Mouse (Mus musculus) urinary bladder, postnatal 4 days (tissue): Measurements from ENCODE around the gene Angptl8.
"Not testable (repeated sequence)": the region's sequence is repeated elsewhere in the genome, so short reads cannot be mapped to it uniquely, and the experiment has no call there.

Experiments
- DNase-seq, 2 experiments: peaks; one replicate each; pipeline ENCODE4 v3.0.0; 2021 to 2022; ENCODE audit warnings: low spot score in 2 of 2

Gene Angptl8

DNA sequence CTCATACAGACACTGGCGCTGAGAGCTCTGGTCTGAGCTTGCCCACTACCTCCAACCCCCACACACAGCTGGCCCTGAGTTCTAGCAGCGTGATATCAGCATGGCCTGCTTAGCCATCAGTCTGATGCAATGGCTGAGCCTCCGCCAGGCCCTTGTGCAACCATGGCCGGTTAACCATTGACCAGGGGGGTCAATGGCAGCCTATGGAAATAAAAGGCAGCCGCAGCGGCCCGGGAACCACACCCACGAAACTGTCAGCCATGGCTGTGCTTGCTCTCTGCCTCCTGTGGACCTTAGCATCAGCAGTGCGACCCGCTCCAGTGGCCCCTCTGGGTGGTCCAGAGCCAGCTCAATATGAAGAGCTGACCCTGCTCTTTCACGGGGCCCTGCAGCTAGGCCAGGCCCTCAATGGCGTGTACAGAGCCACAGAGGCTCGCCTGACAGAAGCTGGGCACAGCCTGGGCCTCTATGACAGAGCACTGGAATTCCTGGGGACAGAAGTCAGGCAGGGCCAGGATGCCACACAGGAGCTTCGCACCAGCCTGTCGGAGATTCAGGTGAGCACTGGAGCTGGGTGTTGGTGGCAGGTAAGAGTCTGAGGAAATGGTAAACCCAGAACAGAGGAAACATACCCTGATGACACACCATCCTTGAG lies at the start of gene Angptl8:
Gene Angptl8, plus strand, starts transcription at position 253 of the 655 bp plus-strand sequence.
- no peak for DNase-seq

GRCm38 (mm10) chr9:21786309-21786708 lies 49.0 kb upstream of the Angptl8 start:
- not testable (repeated sequence) for DNase-seq

DNA sequence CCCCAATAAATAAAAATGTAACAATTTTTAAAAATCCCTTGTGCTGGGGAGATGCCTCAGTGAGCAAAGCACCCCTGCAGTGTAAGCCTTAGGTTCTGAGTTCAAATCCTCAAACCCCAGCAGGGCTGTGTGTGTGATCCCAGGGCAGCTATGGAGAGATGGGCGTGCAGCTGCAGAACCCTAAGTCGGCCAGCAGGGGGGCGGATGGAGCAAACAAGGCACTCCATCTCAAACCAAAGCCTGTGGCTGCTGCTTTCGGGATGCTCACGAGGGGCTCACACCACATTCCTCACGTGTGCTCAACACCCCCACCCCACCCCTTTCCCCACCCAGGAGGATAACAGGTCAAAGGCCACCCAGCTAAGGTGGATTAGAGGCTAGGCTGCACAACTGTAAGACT lies 48.4 kb upstream of the Angptl8 start:
- peak in 1 of 2 experiments; percentile 78 for DNase-seq

DNA sequence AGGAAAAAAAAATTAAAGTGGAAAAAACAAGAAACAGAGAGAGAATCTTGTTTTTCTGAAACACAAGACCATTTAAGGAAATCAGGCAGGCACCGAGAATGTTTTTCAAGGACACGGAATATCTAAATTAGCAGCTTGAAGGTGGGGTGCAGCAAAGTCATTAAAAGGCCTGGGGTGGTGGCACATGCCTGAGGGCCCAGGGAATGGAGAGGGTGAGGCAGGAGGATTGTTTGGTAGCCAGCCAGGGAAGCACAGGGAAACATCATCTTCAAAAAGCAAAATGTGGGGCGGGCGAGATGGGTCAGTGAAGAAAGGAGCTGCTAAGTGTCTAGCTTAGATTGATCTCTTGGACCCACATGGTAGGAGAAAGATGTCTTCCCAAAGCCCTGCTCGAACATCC lies 47.7 kb upstream of the Angptl8 start:
- DNase-seq, result no peak

DNA sequence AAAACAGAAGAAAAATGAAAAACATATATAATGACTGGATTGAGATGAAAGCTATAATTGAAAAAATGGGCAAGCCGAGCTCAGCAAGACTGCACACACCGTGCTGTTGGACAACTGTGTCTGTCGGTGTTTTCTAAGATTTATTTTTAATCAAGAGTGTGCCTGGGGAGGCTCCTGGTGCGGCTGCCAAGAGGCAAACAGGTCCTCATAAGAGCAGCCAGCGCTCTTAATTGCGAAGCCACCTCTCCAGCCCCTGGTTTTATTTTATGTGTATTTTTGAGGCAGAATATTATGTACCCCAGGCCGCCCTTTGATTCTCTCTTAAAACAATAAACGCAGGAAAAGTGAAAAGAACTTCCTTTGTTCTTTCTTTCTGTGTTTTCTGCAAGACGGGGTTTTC lies 47.1 kb upstream of the Angptl8 start:
- DNase-seq, result no peak

DNA sequence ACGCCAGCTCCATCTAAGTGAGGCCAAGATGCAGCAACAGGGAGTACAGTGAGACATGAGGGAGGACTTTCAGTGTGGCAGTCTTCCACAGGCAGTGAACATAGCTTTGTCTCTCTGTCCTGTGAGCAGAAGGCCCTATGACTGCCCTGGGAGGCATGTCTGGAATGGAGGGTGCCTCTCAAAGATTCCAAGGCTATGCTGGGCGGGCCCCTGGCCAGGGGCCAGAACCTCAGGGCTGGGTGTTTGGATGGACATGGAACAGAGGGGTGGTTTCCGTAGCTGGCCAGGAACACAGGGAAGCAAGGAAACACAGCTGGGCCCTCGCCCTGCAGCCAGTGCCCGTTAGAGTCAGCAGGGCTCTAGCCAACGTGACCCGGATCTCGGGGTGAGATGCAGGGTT lies 43.4 kb upstream of the Angptl8 start:
- DNase-seq, result peak in 1 of 2 experiments; percentile 68

- no peak for DNase-seq
Measured at GRCm38 (mm10) chr9:21792644-21793043, 42.7 kb upstream of the Angptl8 start.

GRCm38 (mm10) chr9:21793507-21793906 lies 41.8 kb upstream of the Angptl8 start:
- DNase-seq, result not testable (repeated sequence)

- no peak for DNase-seq
Measured at GRCm38 (mm10) chr9:21794344-21794834, 40.9 kb upstream of the Angptl8 start.

DNA sequence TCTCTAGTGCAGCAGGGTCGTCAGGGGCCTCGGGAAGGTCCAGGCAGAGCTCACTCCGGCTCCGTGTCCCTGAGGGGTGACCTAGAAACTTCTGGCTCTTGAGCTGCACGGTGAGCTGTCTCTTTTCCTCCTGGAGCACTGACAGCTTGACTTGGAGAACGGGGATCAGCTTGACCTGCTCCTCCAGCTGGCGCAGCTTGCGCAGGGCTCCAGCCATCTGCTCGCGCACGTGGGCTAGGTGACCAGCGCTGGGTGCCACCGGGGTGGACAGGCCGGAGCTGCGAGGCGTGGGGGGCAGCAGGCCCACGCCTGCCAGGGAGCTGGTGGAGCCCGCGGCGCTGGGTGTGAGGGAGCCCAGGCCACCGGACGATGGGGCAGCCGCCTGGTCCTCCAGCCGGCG lies 40.4 kb upstream of the Angptl8 start:
- DNase-seq, result no peak

DNA sequence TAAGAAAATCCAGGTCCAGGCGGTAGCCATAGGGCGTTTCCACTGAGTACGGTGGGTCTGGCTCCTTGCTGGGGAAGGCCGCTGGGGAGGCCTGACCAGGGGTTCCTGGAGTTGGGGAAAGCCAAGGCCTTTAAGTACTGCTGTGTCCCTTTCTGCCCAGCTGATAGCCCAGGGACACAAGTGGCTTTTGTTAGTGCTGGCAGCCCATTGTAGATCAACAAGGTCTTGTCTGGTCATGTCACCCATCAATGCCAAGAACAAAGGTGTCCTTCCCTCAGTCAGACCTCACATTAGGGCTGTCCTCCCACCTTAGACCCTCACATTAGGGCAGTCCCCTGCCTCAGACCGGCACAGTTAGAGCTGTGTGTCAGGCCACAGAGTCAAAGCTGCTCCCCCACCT lies 39.7 kb upstream of the Angptl8 start:
- DNase-seq, result no peak

DNA sequence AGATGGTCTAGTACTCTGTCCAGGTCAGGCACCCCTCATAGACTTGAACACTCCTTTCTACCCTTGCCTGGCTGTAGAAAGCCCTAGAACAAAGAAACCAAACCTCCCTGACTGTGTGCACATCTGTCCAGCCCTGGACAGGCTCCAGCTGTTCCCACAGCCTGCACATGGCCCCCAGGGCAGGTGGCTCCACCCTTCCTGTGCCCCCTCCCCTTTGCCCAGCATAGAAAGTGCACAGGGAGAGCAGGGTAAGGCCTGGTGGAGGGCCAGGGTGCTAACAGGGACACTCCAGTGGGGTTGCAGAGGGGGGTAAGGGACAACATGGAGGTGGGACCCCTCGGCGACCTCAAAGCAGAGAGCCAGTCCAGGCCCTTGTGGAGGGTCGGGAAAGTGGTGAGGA lies 39.1 kb upstream of the Angptl8 start:
- no peak for DNase-seq

GRCm38 (mm10) chr9:21796919-21797318 lies 38.4 kb upstream of the Angptl8 start:
- no peak for DNase-seq

GRCm38 (mm10) chr9:21797921-21798344 lies 37.4 kb upstream of the Angptl8 start:
- DNase-seq, result peak; percentile 75 to 80

- DNase-seq, result peak; percentile 86 to 93
Measured at GRCm38 (mm10) chr9:21798345-21799009, 36.8 kb upstream of the Angptl8 start, which contains the start of gene Kank2. Gene Kank2 (minus strand): TSS chr9:21798744.

- DNase-seq, result no peak
Measured at GRCm38 (mm10) chr9:21799010-21799350, 36.3 kb upstream of the Angptl8 start.

DNA sequence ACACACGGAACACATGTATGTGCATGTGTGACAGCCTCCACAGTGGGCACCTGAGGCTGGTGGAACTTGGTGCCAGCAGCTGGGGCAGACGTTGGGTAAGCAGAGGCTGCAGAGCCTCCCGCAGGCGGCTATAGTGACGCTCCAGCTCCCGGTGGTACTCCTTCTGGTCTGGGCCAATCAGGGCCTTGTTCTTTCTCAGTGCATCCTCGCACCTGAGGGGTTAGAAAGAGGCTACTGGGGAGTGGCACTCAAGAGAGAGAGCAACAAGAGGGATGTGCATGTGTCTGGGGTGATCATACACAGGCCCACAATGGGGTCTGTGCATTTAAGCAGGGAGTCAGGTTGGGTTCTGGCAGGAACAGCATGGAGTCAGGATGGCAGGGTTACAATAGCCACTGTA lies 34.2 kb upstream of the Angptl8 start:
- DNase-seq, result no peak

DNA sequence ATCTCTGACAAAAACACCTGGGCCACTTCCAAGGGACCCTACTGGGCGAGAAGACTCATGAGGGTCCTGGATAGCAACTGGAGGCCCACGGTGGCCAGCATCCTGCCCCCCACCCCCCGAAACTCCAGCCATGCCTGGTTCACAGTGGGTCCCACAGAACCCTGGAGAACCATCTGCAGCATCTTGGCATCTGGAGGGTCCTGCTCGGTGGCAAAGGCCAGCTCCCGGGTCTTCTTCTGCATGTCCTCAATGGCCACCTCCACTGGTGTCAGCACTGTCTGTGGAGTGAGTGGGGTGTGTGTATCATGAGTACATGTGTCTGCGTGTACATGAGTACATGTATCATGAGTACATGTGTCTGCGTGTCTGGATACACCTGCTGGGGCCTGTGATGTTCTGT lies 33.7 kb upstream of the Angptl8 start:
- DNase-seq, result no peak

- peak; percentile 77 to 88 for DNase-seq
Measured at GRCm38 (mm10) chr9:21803986-21804644, 31.2 kb upstream of the Angptl8 start.

- no peak for DNase-seq
Measured at GRCm38 (mm10) chr9:21806363-21806762, 28.9 kb upstream of the Angptl8 start.

- no peak for DNase-seq
Measured at GRCm38 (mm10) chr9:21806976-21807375, 28.3 kb upstream of the Angptl8 start.

GRCm38 (mm10) chr9:21808561-21808960 lies 26.7 kb upstream of the Angptl8 start:
- DNase-seq, result no peak

DNA sequence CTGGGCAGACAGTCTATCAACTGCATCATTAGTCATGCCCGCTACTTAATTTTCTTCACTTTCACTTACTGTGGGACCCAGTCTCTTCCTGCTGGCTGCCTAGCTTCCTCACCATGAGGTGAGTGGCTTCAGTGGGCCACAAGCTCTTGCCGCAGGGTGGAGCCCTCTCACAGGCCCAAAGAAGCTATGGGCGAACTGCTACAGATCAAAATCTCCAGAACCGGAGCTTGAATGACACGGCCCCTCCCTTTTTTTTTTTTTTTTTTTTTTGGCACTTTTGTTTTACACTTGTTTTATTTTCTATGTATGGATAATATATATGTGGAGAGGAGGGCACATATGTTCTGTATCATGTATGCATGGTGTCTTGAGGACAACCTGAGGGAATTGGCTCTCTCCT lies 24.1 kb upstream of the Angptl8 start:
- no peak for DNase-seq
